Mouse (Mus musculus): ENCODE results near the gene Susd3. TPM values are rescaled to one million over a fixed set of nuclear protein-coding genes. Genes with fewer than 3 reads are reported as not detected.

The Susd3 gene
- polyA plus RNA-seq, 1 experiment from 2014 or later, result 1.3 TPM

- H3K4me2 ChIP-seq (ENCODE audit: low read depth, low read length), result no peak overlapping the region
- no peaks in the 10 kb centered on the region for H3K9me3 ChIP-seq (replicated peaks; ENCODE audit: control insufficient read depth, low read length)
- H3K4me1 ChIP-seq (ENCODE audit: control insufficient read depth, insufficient read depth, low read length), result peaks cover 3% of the 10 kb centered on the region; the same call in 1 of the 2 replicates
- ATAC-seq (replicated peaks; ENCODE audit: insufficient number of reproducible peaks, low FRiP score, low TSS enrichment, low read depth), result no peak
- H3K4me3 ChIP-seq (ENCODE audit: low read depth, low read length), result no peak overlapping the region
- H3K36me3 ChIP-seq (replicated peaks; ENCODE audit: control insufficient read depth, insufficient read depth, low read depth, low read length), result no peaks in the 10 kb centered on the region
- H3K9ac ChIP-seq (replicated peaks; ENCODE audit: low read length), result no peak overlapping the region
- WGBS, result 30% methylated on average over 4 of the region's 4 CpGs
- H3K27me3 ChIP-seq (ENCODE audit: control insufficient read depth, insufficient read depth, low read length), result peaks cover 25% of the 10 kb centered on the region
- DNase-seq (ENCODE audit: low spot score), result no peak
- no peak overlapping the region for H3K27ac ChIP-seq (replicated peaks; ENCODE audit: low read depth, low read length)
These were observed 2.4 kb upstream of the Susd3 start for GRCm38 (mm10) chr13:49250716-49251517.

- 82% methylated on average over 2 of the region's 2 CpGs for WGBS
These were observed 1.1 kb upstream of the Susd3 start for GRCm38 (mm10) chr13:49249634-49250033.

GRCm38 (mm10) chr13:49248923-49249322, 417 bp upstream of the Susd3 start:
- 51% methylated on average over 3 of the region's 3 CpGs for WGBS
- Histone ChIP-seq H3K36me3 (replicated peaks; ENCODE audit: control insufficient read depth, insufficient read depth, low read depth, low read length) (no peaks in the 10 kb centered on the region), H3K27me3 (ENCODE audit: control insufficient read depth, insufficient read depth, low read length) (peaks cover 25% of the 10 kb centered on the region), H3K27ac (replicated peaks; ENCODE audit: low read depth, low read length) (no peak overlapping the region), H3K9ac (replicated peaks; ENCODE audit: low read length) (no peak overlapping the region), H3K4me3 (ENCODE audit: low read depth, low read length) (no peak overlapping the region), H3K4me1 (ENCODE audit: control insufficient read depth, insufficient read depth, low read length) (peaks cover 3% of the 10 kb centered on the region; the same call in 1 of the 2 replicates), H3K9me3 (replicated peaks; ENCODE audit: control insufficient read depth, low read length) (no peaks in the 10 kb centered on the region), H3K4me2 (ENCODE audit: low read depth, low read length) (no peak overlapping the region)
- no peak for ATAC-seq (replicated peaks; ENCODE audit: insufficient number of reproducible peaks, low FRiP score, low TSS enrichment, low read depth)
- DNase-seq (ENCODE audit: low spot score), result no peak

More at GRCm38 (mm10) chr13:49249634-49250033, 1.1 kb upstream of the Susd3 start:
- H3K27ac ChIP-seq (replicated peaks; ENCODE audit: low read depth, low read length), result no peak overlapping the region
- no peaks in the 10 kb centered on the region for H3K9me3 ChIP-seq (replicated peaks; ENCODE audit: control insufficient read depth, low read length)
- ATAC-seq (replicated peaks; ENCODE audit: insufficient number of reproducible peaks, low FRiP score, low TSS enrichment, low read depth) (no peak), DNase-seq (ENCODE audit: low spot score) (no peak)
- no peak overlapping the region for H3K4me3 ChIP-seq (ENCODE audit: low read depth, low read length)
- H3K27me3 ChIP-seq (ENCODE audit: control insufficient read depth, insufficient read depth, low read length), result peaks cover 25% of the 10 kb centered on the region
- no peaks in the 10 kb centered on the region for H3K36me3 ChIP-seq (replicated peaks; ENCODE audit: control insufficient read depth, insufficient read depth, low read depth, low read length)
- peaks cover 3% of the 10 kb centered on the region; the same call in 1 of the 2 replicates for H3K4me1 ChIP-seq (ENCODE audit: control insufficient read depth, insufficient read depth, low read length)
- H3K4me2 ChIP-seq (ENCODE audit: low read depth, low read length), result no peak overlapping the region
- H3K9ac ChIP-seq (replicated peaks; ENCODE audit: low read length), result no peak overlapping the region

GRCm38 (mm10) chr13:49247740-49248466, 603 bp downstream of the Susd3 start:
- 2% methylated on average over 58 of the region's 58 CpGs for WGBS
- Histone ChIP-seq H3K9ac (replicated peaks; ENCODE audit: low read length) (peak overlapping the region; percentile 46), H3K4me2 (ENCODE audit: low read depth, low read length) (peak overlapping the region; percentile 69), H3K4me3 (ENCODE audit: low read depth, low read length) (peak overlapping the region; percentile 38), H3K36me3 (replicated peaks; ENCODE audit: control insufficient read depth, insufficient read depth, low read depth, low read length) (no peaks in the 10 kb centered on the region), H3K27me3 (ENCODE audit: control insufficient read depth, insufficient read depth, low read length) (peaks cover 25% of the 10 kb centered on the region), H3K9me3 (replicated peaks; ENCODE audit: control insufficient read depth, low read length) (no peaks in the 10 kb centered on the region), H3K27ac (replicated peaks; ENCODE audit: low read depth, low read length) (no peak overlapping the region), H3K4me1 (ENCODE audit: control insufficient read depth, insufficient read depth, low read length) (peaks cover 3% of the 10 kb centered on the region; the same call in 1 of the 2 replicates)
- peak; percentile 61 for DNase-seq (ENCODE audit: low spot score)
- ATAC-seq (replicated peaks; ENCODE audit: insufficient number of reproducible peaks, low FRiP score, low TSS enrichment, low read depth), result peak; percentile 64; the same call in 1 of the 2 replicates

- no peak for ATAC-seq (replicated peaks; ENCODE audit: insufficient number of reproducible peaks, low FRiP score, low TSS enrichment, low read depth)
- Histone ChIP-seq H3K27ac (replicated peaks; ENCODE audit: low read depth, low read length) (no peak overlapping the region), H3K9ac (replicated peaks; ENCODE audit: low read length) (no peak overlapping the region; the same call in 1 of the 2 replicates), H3K4me2 (ENCODE audit: low read depth, low read length) (peak overlapping the region; percentile 69), H3K4me1 (ENCODE audit: control insufficient read depth, insufficient read depth, low read length) (peaks cover 3% of the 10 kb centered on the region; the same call in 1 of the 2 replicates), H3K36me3 (replicated peaks; ENCODE audit: control insufficient read depth, insufficient read depth, low read depth, low read length) (no peaks in the 10 kb centered on the region), H3K27me3 (ENCODE audit: control insufficient read depth, insufficient read depth, low read length) (peaks cover 25% of the 10 kb centered on the region), H3K4me3 (ENCODE audit: low read depth, low read length) (peak overlapping the region; percentile 38), H3K9me3 (replicated peaks; ENCODE audit: control insufficient read depth, low read length) (no peaks in the 10 kb centered on the region)
- no peak for DNase-seq (ENCODE audit: low spot score)
- WGBS, result 32% methylated on average over 12 of the region's 12 CpGs
These were observed 1.2 kb downstream of the Susd3 start for GRCm38 (mm10) chr13:49247232-49247739.

- no peak for ATAC-seq (replicated peaks; ENCODE audit: insufficient number of reproducible peaks, low FRiP score, low TSS enrichment, low read depth)
- Histone ChIP-seq H3K27ac (replicated peaks; ENCODE audit: low read depth, low read length) (no peak overlapping the region), H3K4me1 (ENCODE audit: control insufficient read depth, insufficient read depth, low read length) (peaks cover 3% of the 10 kb centered on the region; the same call in 1 of the 2 replicates), H3K36me3 (replicated peaks; ENCODE audit: control insufficient read depth, insufficient read depth, low read depth, low read length) (no peaks in the 10 kb centered on the region), H3K9me3 (replicated peaks; ENCODE audit: control insufficient read depth, low read length) (no peaks in the 10 kb centered on the region), H3K27me3 (ENCODE audit: control insufficient read depth, insufficient read depth, low read length) (peaks cover 25% of the 10 kb centered on the region), H3K4me2 (ENCODE audit: low read depth, low read length) (no peak overlapping the region), H3K4me3 (ENCODE audit: low read depth, low read length) (no peak overlapping the region), H3K9ac (replicated peaks; ENCODE audit: low read length) (no peak overlapping the region)
- 65% methylated on average over 2 of the region's 2 CpGs for WGBS
- no peak for DNase-seq (ENCODE audit: low spot score)
These were observed 1.9 kb downstream of the Susd3 start for GRCm38 (mm10) chr13:49246626-49247025.

- H3K27me3 ChIP-seq (ENCODE audit: control insufficient read depth, insufficient read depth, low read length), result peaks cover 25% of the 10 kb centered on the region
- ATAC-seq (replicated peaks; ENCODE audit: insufficient number of reproducible peaks, low FRiP score, low TSS enrichment, low read depth) (no peak), DNase-seq (ENCODE audit: low spot score) (no peak)
- no peak overlapping the region for H3K4me3 ChIP-seq (ENCODE audit: low read depth, low read length)
- no peaks in the 10 kb centered on the region for H3K9me3 ChIP-seq (replicated peaks; ENCODE audit: control insufficient read depth, low read length)
- no peaks in the 10 kb centered on the region for H3K36me3 ChIP-seq (replicated peaks; ENCODE audit: control insufficient read depth, insufficient read depth, low read depth, low read length)
- H3K4me2 ChIP-seq (ENCODE audit: low read depth, low read length), result no peak overlapping the region
- H3K4me1 ChIP-seq (ENCODE audit: control insufficient read depth, insufficient read depth, low read length), result peaks cover 3% of the 10 kb centered on the region; the same call in 1 of the 2 replicates
- 77% methylated on average over 3 of the region's 3 CpGs for WGBS
- no peak overlapping the region for H3K27ac ChIP-seq (replicated peaks; ENCODE audit: low read depth, low read length)
- H3K9ac ChIP-seq (replicated peaks; ENCODE audit: low read length), result no peak overlapping the region
These were observed 2.5 kb downstream of the Susd3 start for GRCm38 (mm10) chr13:49246011-49246410.
